Mouse (Mus musculus): ENCODE measurements at regions not wholly inside any gene's neighbourhood (a gene's known extent, or its start where the extent isn't known, plus 50 kb on each side); places are given as distances from the start of the nearest gene placed in this dataset.

DNA sequence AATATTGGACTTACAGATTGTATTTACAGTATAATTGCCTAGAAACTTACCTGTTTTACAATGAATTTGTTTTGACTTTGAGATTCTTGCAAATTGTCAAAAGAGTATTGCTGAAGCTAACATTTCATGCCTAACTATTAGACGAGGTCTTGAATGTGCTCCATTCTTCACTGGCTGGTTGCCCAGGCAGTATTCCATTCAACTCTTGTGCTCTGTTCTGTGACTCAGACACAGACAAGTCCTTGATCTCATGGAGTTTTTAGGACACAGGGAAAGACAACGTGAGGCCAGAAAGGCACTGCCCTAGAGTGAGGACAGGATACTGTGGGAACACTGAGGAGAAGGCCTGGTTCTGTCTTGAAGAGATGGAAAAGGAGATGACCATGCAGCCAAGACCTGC is 57.0 kb upstream of the Mpp6 start:
- no peak for DNase-seq (ENCODE audit: low spot score)

DNA sequence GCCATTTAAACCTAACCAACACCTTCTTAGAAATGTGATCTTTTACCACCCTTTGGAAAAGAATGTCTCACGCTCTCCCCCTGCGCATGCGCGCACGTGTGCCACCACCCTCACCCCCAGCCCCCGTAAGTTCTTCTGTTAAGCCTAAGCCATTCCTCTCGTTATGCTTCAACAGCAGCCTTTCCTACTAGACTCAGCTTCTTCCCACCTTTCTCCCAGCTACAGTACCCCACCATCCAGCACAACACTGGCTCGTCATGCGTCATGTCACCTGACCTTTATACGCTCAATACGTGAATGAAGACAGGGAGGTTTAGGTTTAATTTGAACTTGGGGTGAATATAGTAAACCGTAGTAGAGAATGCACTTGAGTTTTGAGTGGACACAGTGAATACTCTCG is 55.8 kb upstream of the Mpp6 start:
- no peak for DNase-seq (ENCODE audit: low spot score)

DNA sequence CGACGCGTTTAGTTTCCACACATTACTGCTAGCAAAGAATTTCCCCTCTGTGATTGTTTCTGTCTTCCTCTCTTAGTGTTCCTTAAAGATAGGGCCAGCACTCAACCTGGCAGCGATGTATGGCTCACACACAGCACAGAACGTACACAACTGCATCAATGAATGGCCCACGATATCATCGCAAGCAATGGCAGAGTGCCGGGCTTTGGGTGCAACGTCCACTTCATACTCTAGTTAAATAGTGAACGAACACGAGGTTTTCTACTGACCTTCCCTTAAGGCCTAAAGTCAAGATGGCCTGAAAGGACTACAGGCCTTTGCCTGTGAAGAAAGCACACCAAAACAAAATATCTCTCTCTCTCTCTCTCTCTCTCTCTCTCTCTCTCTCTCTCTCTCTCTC is 51.4 kb upstream of the Mpp6 start:
- DNase-seq (ENCODE audit: low spot score), result no peak

DNA sequence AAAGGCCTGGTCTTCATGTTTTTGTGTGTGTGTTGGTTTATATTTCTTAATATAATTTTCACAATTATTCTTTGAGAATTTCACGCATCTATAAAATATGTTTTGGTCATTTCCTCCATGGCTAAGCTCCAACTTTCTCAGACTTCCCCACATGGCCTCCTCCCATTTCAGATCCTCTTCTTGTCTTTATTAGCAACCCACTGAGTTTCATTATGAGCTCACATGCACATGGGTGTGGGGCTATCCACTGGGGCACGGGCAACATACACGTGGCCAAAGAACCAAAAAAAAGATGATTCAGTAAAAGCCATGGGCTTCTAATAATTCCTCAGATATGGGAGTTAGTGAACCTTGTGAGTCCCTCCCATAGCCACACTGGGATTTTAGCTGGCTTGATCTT is 50.1 kb upstream of the Mpp6 start:
- DNase-seq (ENCODE audit: low spot score), result no peak

Measured in thymus, postnatal 0 days (tissue).